Mouse (Mus musculus): ENCODE results near the gene Txndc16.

Txndc16 gene

DNA sequence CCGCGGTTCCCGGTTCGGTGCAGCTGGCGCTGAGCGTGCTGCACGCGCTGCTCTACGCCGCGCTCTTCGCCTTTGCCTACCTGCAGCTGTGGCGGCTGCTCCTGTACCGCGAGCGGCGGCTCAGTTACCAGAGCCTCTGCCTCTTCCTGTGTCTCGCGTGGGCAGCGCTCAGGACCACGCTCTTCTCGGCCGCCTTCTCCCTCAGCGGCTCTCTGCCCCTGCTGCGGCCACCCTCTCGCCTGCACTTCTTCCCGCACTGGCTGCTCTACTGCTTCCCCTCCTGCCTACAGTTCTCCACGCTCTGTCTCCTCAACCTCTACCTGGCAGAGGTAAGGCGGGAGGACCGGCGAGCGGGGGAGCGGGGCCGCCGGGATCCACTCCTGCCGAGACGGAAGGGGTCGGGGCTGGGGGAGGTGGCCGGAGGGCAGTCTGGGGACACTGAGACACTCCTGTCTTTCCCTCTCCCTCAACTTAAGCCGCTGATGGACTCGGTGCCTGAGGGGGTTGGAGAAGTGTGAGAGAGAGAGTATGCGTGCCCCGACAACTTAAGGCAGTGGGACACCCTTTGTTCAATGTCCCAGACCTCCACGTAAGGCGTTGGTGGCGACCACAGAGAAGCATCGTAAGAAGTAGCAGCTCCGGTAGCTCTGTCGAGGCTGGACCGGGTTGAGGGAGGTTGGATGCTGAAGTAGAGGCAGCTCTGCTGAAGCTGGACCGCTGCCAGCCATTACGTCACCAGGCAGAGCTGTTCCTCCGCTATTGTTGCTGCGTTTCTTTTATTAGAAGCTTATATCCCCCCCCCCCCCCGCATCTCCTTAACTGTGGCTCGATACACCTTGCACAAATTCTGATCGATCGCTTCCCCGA is at the start of gene Txndc16:
Txndc16 (minus strand) TSS at position 239 of the 867 bp plus-strand sequence.
- peak; percentile 65 for DNase-seq (ENCODE audit: low spot score)

DNA sequence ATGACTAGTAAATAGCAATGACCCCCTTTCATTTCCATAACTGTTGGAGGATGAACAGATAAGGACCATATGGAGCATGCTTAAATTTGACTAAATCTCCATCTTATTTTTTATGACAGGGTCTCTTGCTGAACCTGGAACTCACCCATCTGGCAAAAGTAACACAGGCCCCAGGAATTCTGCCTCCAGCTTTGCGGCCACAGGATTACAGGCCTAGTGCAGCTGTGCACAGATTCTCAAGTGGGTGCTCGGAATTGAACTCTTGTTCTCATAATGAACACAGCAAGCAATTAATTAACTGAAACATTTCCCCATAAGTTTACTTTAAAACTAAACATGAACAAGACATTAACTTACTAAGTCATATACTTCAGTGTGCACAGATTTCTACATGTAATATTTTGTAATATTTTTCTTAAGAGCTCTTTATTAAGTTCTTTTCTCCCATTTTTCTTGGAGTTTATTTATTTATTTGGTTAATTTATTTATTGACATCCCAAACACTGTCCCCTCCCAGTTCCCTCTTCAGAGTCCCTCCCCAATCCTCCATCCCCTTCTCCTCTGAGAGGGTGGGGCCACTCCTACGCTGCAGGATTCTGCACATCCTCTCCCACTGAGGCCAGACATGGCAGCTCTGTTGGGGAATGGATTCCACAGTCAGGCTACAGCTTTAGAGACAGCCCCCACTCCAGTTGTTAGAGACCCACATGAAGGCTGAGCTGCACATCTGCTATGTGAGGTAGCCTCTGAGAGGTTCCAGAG is 43.9 kb upstream of the Txndc16 start:
- DNase-seq (ENCODE audit: low spot score) = no peak

DNA sequence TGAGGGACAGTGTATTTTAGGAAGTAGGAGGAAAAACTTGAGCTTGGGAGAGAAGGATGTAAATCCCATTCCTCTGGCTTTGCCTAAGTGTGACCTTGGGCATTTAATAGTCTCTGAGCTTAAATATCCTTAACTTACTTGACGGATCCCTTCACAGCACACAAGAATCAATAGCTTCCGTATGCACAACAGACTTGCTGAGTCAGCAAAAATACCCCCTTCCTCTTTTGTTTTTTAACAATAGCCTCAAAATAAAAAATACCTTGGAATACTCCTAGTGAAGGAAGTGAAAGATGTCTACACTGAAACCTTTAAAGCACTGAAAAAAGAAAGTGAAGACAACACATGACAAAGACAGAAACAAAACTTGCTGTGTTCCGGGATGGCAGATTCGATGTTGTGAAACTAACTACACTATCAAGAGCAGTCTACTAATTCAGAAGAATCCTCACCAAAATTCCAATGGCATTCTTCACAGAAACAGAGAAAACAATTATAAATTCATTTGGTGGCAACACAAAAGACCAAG is 31.5 kb upstream of the Txndc16 start:
- no peak for DNase-seq (ENCODE audit: low spot score)

DNA sequence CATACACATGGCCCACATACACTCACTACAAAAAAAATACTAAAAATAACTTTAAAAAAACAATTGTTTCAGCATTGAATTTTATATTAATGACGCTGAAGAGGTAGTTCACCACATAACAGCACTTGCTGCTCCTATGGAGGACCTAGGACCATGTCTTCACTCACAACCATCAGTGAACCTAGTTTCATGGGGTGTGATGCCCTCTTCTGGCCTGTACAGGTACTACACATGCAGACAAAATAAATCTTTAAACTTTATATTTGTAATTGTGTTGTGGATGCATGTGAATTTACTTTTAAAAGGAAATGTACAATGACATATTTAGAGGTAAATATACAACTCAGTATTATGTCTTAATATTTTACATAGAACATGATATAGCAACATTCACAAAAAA is 21.5 kb upstream of the Txndc16 start:
- no peak for DNase-seq (ENCODE audit: low spot score)

DNA sequence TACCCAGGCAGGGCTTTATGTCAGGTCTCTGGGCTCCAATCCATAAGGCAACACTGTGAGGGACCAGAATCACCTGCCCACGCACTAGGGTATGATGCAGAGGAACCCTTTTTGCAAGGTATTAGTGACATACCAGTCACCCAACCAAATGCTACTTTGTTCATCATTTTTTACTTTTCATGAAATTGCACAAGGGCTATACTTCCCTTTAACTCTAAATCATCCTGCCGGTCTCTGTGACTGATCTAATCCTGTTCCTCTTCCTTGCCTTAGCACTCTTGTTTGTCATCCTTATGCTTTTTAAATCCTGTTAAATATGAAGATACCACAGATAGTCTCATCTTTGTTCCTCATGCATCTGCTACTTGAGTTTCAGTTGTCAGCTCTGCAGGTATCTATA is 18.9 kb upstream of the Txndc16 start:
- no peak for DNase-seq (ENCODE audit: low spot score)

DNA sequence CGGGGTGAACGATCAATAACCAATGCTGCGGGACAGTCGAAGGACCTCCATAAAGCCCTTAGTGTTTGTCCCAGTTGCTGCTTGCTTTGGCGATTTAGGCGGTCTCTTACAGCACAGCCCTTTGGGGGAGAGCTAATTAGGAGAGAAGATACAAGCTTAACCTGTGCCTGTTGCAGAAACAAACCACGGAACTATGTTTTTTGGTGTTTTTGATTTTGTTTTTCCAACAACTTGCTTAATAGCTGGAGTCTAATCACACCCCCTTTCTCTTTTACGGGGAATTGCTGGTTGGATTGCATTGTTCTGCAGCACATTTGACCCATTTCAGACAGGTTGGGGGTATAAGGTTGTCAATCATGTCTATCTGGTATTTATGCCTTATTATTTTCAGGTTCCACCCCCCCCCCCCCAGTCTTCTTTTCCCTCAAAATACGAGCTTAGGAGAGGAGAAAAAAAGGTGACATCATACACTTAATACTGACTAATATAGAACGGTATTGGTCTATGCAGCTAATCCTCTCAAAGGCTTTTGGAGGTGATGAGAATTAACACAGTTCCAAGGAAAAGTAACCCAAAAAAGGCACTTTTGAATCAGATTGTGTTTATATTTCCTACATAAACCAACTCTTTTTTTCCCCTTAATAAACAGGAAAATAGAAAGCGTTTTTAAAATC is 966 bp upstream of the Txndc16 start:
- DNase-seq (ENCODE audit: low spot score) = no peak

GRCm38 (mm10) chr14:45219281-45220089 is 643 bp downstream of the Txndc16 start, which contains the start of gene Gpr137c:
Gene Gpr137c (plus strand): TSS chr14:45219717.
- DNase-seq (ENCODE audit: low spot score) = peak; percentile 89

GRCm38 (mm10) chr14:45217693-45218092 is 2.4 kb downstream of the Txndc16 start:
- no peak for DNase-seq (ENCODE audit: low spot score)

- DNase-seq (ENCODE audit: low spot score) = no peak
These were observed 3.3 kb downstream of the Txndc16 start for GRCm38 (mm10) chr14:45216711-45217340.

- DNase-seq (ENCODE audit: low spot score) = no peak
These were observed 8.7 kb downstream of the Txndc16 start for GRCm38 (mm10) chr14:45211431-45211830.

- no peak for DNase-seq (ENCODE audit: low spot score)
These were observed 9.4 kb downstream of the Txndc16 start for GRCm38 (mm10) chr14:45210683-45211082.

GRCm38 (mm10) chr14:45200607-45201006 is 19.5 kb downstream of the Txndc16 start:
- no peak for DNase-seq (ENCODE audit: low spot score)

DNA sequence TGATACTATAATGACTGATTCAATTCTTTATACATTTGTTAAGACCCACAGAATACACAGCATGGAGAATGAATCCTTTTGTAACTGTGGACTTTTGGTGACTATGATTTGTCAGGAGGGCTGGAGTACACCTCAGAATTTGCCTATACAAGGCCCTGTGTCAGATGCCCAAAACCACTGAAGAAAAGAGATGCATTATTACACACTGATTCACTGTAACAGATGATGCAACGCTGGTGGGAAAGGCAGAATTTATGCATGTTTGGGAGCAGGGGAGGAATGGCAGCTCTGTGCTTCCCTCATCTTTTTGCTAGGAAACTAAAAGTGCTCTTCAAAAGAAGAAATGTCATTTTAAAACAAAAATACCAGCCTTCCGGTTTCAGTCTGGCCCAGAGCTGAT is 29.1 kb downstream of the Txndc16 start:
- DNase-seq (ENCODE audit: low spot score) = no peak

GRCm38 (mm10) chr14:45181611-45182010 is 38.5 kb downstream of the Txndc16 start:
- DNase-seq (ENCODE audit: low spot score) = no peak

DNA sequence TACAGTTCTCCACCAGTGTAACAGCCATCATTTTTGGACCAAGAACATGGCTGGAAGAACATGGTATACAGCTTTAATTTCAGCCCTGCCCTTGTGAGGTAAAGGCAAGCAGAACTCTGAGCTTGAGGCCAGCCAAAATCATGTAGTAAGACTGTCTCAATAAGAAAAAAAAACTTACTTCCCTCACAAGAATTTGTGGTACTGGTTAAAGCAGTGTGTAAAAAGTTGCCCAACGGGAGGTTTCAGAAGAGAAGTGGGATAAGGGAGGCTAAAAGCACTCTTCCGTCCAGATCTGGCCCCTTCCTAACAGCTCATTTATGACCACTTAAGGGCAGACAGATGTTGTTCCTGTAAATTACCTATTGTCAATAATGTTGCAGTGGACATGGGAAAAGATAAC is 40.5 kb downstream of the Txndc16 start:
- no peak for DNase-seq (ENCODE audit: low spot score)

DNA sequence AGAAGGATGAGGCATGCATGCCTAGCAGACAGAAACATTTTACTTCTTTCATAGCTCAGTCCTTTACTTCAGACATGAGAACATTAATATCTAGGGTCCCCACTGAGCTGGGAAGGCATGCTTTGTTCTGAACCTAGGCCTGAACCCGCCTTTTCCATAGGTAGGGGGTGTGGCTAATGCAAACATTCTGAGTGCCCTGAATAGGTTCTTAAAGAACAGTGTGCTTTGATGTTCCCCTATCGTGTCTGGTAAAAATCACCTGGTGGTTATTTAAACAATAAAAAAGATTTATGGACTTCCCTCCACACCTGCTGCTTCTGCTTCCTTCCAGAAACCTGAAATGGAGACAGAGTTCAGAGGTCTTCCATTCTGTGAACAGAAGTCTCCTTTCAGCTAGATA is 40.9 kb downstream of the Txndc16 start:
- DNase-seq (ENCODE audit: low spot score) = no peak

GRCm38 (mm10) chr14:45175012-45175740 is 45.0 kb downstream of the Txndc16 start:
- DNase-seq (ENCODE audit: low spot score) = peak; percentile 4

GRCm38 (mm10) chr14:45172260-45172659 is 47.9 kb downstream of the Txndc16 start:
- no peak for DNase-seq (ENCODE audit: low spot score)

DNA sequence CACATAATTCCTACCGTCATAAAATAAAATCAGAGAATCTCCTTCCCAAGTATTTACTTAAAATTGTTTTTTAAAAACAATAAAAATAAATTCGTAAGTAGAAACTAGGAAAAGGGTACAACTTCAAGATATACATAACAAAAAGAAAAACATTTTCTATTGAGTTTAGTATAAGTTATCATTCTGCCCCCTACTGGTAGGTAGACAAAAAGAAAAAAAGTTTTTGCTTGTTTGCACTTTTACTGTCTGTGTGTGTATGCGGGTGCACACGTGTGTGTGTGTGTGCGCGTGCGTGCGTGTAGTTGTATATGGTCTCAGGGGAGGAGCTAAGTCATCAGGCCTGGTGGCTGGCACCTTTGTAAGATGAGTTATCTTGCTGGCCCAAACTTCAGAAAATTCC is 52.8 kb downstream of the Txndc16 start:
- DNase-seq (ENCODE audit: low spot score) = no peak

DNA sequence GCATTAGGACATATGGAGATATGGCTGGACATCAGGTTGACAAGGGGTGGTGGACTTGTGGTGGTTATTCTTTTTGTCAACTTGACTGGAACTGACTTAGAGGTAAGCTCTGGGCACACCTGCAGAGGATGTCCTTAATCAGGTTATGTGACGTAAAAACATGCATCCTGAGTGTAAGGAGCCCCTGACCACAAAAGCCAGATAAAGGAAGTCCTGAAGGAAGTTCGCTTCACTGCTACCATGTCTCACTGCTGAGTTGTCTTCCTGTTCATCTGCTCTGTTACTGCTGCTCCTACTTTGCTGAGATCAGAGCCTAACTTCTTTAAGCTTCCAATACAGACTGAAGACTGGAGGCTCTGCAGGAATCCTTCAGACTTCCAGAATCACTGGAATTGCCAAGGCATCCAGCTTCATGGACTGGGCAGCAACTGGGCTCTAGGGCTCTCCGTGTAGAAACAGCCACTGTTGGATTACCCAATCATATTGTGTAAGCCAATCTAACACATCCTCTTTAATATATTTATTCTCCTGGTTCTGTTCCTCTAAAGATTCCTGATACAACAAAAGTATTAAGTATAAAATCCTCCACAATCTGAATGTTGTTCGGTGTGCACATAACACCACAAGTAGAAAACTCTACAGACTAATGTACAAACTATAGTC is 64.5 kb downstream of the Txndc16 start:
- DNase-seq (ENCODE audit: low spot score) = no peak
